Mouse (Mus musculus) bone marrow macrophage, adult 2 months (primary cell): Measurements from ENCODE around the gene Bach2.

ENCODE experiments used
- CTCF ChIP-seq: IDR thresholded peaks from 2 replicates; pipeline ENCODE4 v1.5.1; 2012; ENCODE audit warnings: low read depth, mild to moderate bottlenecking, low read length, moderate library complexity
- POLR2A ChIP-seq: IDR thresholded peaks from 2 replicates; pipeline ENCODE4 v1.6.1; 2012; ENCODE audit warnings: mild to moderate bottlenecking, low read depth, low read length, borderline replicate concordance

- TF ChIP-seq CTCF (no peak), POLR2A (no peak)
Measured at GRCm38 (mm10) chr4:32479231-32479630, 240.6 kb downstream of the Bach2 start.
